Mouse (Mus musculus) kidney, postnatal 0 days (tissue): ENCODE data around the gene Selenoo. TPM values are rescaled to one million over a fixed set of nuclear protein-coding genes. Genes with fewer than 3 reads are reported as not detected.

Experiments
- ATAC-seq: fragments of 200-750 bp; cut with Nextera tagmentation; replicated peaks from 2 replicates; pipeline ENCODE4 v1.8.0; 2017; ENCODE audit warnings: low read depth, moderate number of reproducible peaks, moderate TSS enrichment, moderate library complexity; ENCODE audit not compliant: low FRiP score
- DNase-seq: peaks from one replicate; pipeline ENCODE4 v3.0.0-alpha.2; 2016; ENCODE audit warnings: low spot score
- H3K27ac ChIP-seq: fragments of 300-500 bp; sonication (generic); 2 replicates; pipeline ENCODE4 v1.5.1; 2014; ENCODE audit warnings: mild to moderate bottlenecking
- H3K27me3 ChIP-seq: fragments of 300-500 bp; sonication (generic); 2 replicates; pipeline ENCODE4 v1.6.1; 2014; ENCODE audit warnings: low read length, mixed read lengths; ENCODE audit not compliant: insufficient read depth
- H3K36me3 ChIP-seq: fragments of 300-500 bp; sonication (generic); 2 replicates; pipeline ENCODE4 v1.6.1; 2014; ENCODE audit warnings: low read length, mixed read lengths; ENCODE audit not compliant: insufficient read depth
- H3K4me1 ChIP-seq: fragments of 300-500 bp; sonication (generic); replicated peaks from 2 replicates; pipeline ENCODE4 v1.6.1; 2014; ENCODE audit warnings: antibody characterized with exemption, low read length, mixed read lengths; ENCODE audit not compliant: insufficient read depth
- H3K4me2 ChIP-seq: fragments of 300-500 bp; sonication (generic); 2 replicates; pipeline ENCODE4 v1.6.1; 2014; ENCODE audit warnings: mild to moderate bottlenecking, low read length, moderate library complexity, mixed read lengths
- H3K4me3 ChIP-seq: fragments of 300-500 bp; sonication (generic); replicated peaks from 2 replicates; pipeline ENCODE4 v1.5.1; 2014; ENCODE audit warnings: low read depth, low read length
- H3K9ac ChIP-seq: fragments of 300-500 bp; sonication (generic); 2 replicates; pipeline ENCODE4 v1.6.1; 2014; ENCODE audit warnings: low read depth, low read length
- H3K9me3 ChIP-seq: fragments of 300-500 bp; sonication (generic); replicated peaks from 2 replicates; pipeline ENCODE4 v1.6.1; 2016; ENCODE audit warnings: low read length, inconsistent platforms, mixed read lengths
- CTCF ChIP-seq: IDR thresholded peaks from 2 replicates; pipeline ENCODE4 v1.5.1; 2016; ENCODE audit warnings: antibody characterized with exemption, low read depth, mild to moderate bottlenecking, moderate library complexity
- WGBS: fragments of 180-500 bp; shearing (Covaris S2); extraction: QIAGEN DNeasy Blood & Tissue Kit; methylation state at CpG from one replicate; pipeline ENCODE4 v1.1.7; 2014; 5-methylcytosine and 5-hydroxymethylcytosine counted together
- polyA plus RNA-seq: library from polyadenylated mRNA; unstranded; fragments of >200 nt; fragmentation: Nextera tagmentation; extraction: Ambion mirVana; gene quantifications from 2 replicates; pipeline ENCODE4 v1.2.1, GENCODE M21; 2015

Gene Selenoo
- polyA plus RNA-seq, 1 experiment from 2014 or later, result 21.3 TPM

GRCm38 (mm10) chr15:89147456-89147855 is 58.6 kb downstream of the Selenoo start:
- WGBS, result 18% methylated on average over 10 of the region's 10 CpGs
- TF ChIP-seq CTCF, result no peak
- Histone ChIP-seq H3K4me3 (no peak overlapping the region), H3K36me3 (no peaks in the 10 kb centered on the region), H3K4me1 (peaks cover 28% of the 10 kb centered on the region), H3K27me3 (peaks cover 5% of the 10 kb centered on the region; the same call in 1 of the 2 replicates), H3K9me3 (no peaks in the 10 kb centered on the region), H3K9ac (no peak overlapping the region), H3K4me2 (peak overlapping the region; percentile 89), H3K27ac (no peak overlapping the region)
- no peak for ATAC-seq
- no peak for DNase-seq

- H3K4me3 ChIP-seq, result peak overlapping the region; percentile 47; the same call in 1 of the 2 replicates
- no peak for TF ChIP-seq CTCF
- peaks cover 28% of the 10 kb centered on the region for H3K4me1 ChIP-seq
- H3K27me3 ChIP-seq, result peaks cover 5% of the 10 kb centered on the region; the same call in 1 of the 2 replicates
- no peaks in the 10 kb centered on the region for H3K36me3 ChIP-seq
- H3K27ac ChIP-seq, result no peak overlapping the region
- 30% methylated on average over 4 of the region's 4 CpGs for WGBS
- H3K9me3 ChIP-seq, result no peaks in the 10 kb centered on the region
- DNase-seq, result no peak
- no peak overlapping the region for H3K9ac ChIP-seq
- 0 out of 2 replicates have a peak, but pooled peaks have one; percentile 4 for ATAC-seq
- peak overlapping the region; percentile 89 for H3K4me2 ChIP-seq
These were observed 59.0 kb downstream of the Selenoo start for GRCm38 (mm10) chr15:89147895-89148294.

GRCm38 (mm10) chr15:89148496-89149270 is 59.8 kb downstream of the Selenoo start:
- ATAC-seq, result no peak

GRCm38 (mm10) chr15:89149271-89150040 is 60.6 kb downstream of the Selenoo start, which contains the start of gene Mapk11:
Gene Mapk11, minus strand, starts transcription at chr15:89149628.
- Histone ChIP-seq H3K27ac (no peak within 1 kb of the TSS), H3K9me3 (no peaks in the 10 kb centered on the region), H3K27me3 (peaks cover 5% of the 10 kb centered on the region; the same call in 1 of the 2 replicates), H3K4me3 (peak within 1 kb of the TSS; percentile 47), H3K36me3 (peaks cover 5% of the 10 kb centered on the region; the same call in 1 of the 2 replicates), H3K9ac (peak within 1 kb of the TSS; percentile 64), H3K4me2 (peak within 1 kb of the TSS; percentile 89), H3K4me1 (peaks cover 28% of the 10 kb centered on the region)
- under 1% methylated on average over 56 of the region's 61 CpGs for WGBS
- no peak for TF ChIP-seq CTCF
- peak; percentile 12; the same call in 1 of the 2 replicates for ATAC-seq
- DNase-seq, result peak; percentile 73

More at GRCm38 (mm10) chr15:89148496-89149270, 59.8 kb downstream of the Selenoo start:
- H3K9ac ChIP-seq, result peak overlapping the region; percentile 64
- peak overlapping the region; percentile 89 for H3K4me2 ChIP-seq
- WGBS, result 4% methylated on average over 25 of the region's 25 CpGs
- H3K4me1 ChIP-seq, result peaks cover 28% of the 10 kb centered on the region
- no peak for DNase-seq
- TF ChIP-seq CTCF, result no peak
- H3K4me3 ChIP-seq, result peak overlapping the region; percentile 47
- no peaks in the 10 kb centered on the region for H3K9me3 ChIP-seq
- no peak overlapping the region for H3K27ac ChIP-seq
- H3K27me3 ChIP-seq, result peaks cover 5% of the 10 kb centered on the region; the same call in 1 of the 2 replicates
- no peaks in the 10 kb centered on the region for H3K36me3 ChIP-seq

Other genes starting within 250 kb of the Selenoo start
- gene Pim3, start 226.9 kb upstream of the Selenoo start, polyA plus RNA-seq, result 83.4 and 88.6 TPM in 2 replicates
- not detected in 2 replicates for gene Ttll8, start 134.7 kb upstream of the Selenoo start, polyA plus RNA-seq
- gene Mlc1, start 110.1 kb upstream of the Selenoo start, polyA plus RNA-seq, result 0.07 TPM in 1 of 2 replicates, not detected in the other
- gene Mov10l1, start 106.2 kb upstream of the Selenoo start, polyA plus RNA-seq, result not detected in 2 replicates
- gene Panx2, start 29.4 kb upstream of the Selenoo start, polyA plus RNA-seq, result 0.04 and 0.05 TPM in 2 replicates
- 48.9 and 50.3 TPM in 2 replicates for gene Trabd, start 14.0 kb upstream of the Selenoo start, polyA plus RNA-seq
- 6.6 and 7.4 TPM in 2 replicates for gene Tubgcp6, start 34.0 kb downstream of the Selenoo start, polyA plus RNA-seq
- gene Hdac10, start 39.6 kb downstream of the Selenoo start, polyA plus RNA-seq, result 12.8 and 13.2 TPM in 2 replicates
- 12.3 and 13.5 TPM in 2 replicates for gene Mapk12, start 51.6 kb downstream of the Selenoo start, polyA plus RNA-seq
- 7.5 and 9.3 TPM in 2 replicates for gene Mapk11, start 60.5 kb downstream of the Selenoo start, polyA plus RNA-seq
- 126 and 130 TPM in 2 replicates for gene Plxnb2, start 91.7 kb downstream of the Selenoo start, polyA plus RNA-seq
- gene Dennd6b, start 107.4 kb downstream of the Selenoo start, polyA plus RNA-seq, result 10.4 and 11.7 TPM in 2 replicates
- gene Ppp6r2, start 122.5 kb downstream of the Selenoo start, polyA plus RNA-seq, result 25.9 and 26.8 TPM in 2 replicates
- 30.0 and 37.2 TPM in 2 replicates for gene Sbf1, start 226.2 kb downstream of the Selenoo start, polyA plus RNA-seq
- 1.5 and 2.0 TPM in 2 replicates for gene Adm2, start 233.6 kb downstream of the Selenoo start, polyA plus RNA-seq
- 119 and 185 TPM in 2 replicates for gene Miox, start 245.3 kb downstream of the Selenoo start, polyA plus RNA-seq